In genomic region chr11:18734904-18735664, GRCm38 (mm10) we compare ENCODE assay signal across 28 mouse cellular contexts.
"Had no signal": no experiment of that assay in that cellular context is flagged by ENCODE, and none has a peak within 500 bp of the region (broad histone marks: within the 10 kb centered on the region; RNA-seq: fewer than 3 reads in every experiment).

No protein-coding gene starts in this region.

- H3K4me2 ChIP-seq: embryonic facial prominence, embryonic 12.5 days; embryonic facial prominence, embryonic 13.5 days; embryonic facial prominence, embryonic 15.5 days; forebrain, embryonic 12.5 days; forebrain, embryonic 13.5 days; forebrain, embryonic 15.5 days had no signal

- H3K9me3 ChIP-seq: embryonic facial prominence, embryonic 10.5 days; embryonic facial prominence, embryonic 12.5 days; embryonic facial prominence, embryonic 13.5 days; embryonic facial prominence, embryonic 15.5 days; forebrain, embryonic 10.5 days; forebrain, embryonic 12.5 days; forebrain, embryonic 13.5 days; forebrain, embryonic 15.5 days had no signal

- ATAC-seq: forebrain, embryonic 13.5 days; forebrain, embryonic 14.5 days; forebrain, embryonic 15.5 days; forebrain, embryonic 16.5 days; forebrain, postnatal 0 days had no signal

- H3K27ac ChIP-seq: embryonic facial prominence, embryonic 10.5 days; embryonic facial prominence, embryonic 12.5 days; embryonic facial prominence, embryonic 13.5 days; embryonic facial prominence, embryonic 15.5 days; forebrain, embryonic 10.5 days; forebrain, embryonic 12.5 days; forebrain, embryonic 13.5 days; forebrain, embryonic 15.5 days; gastrocnemius, adult 2 months; heart, adult 2 months had no signal

- H3K27me3 ChIP-seq: embryonic facial prominence, embryonic 12.5 days; embryonic facial prominence, embryonic 13.5 days; embryonic facial prominence, embryonic 15.5 days; forebrain, embryonic 12.5 days; forebrain, embryonic 13.5 days; forebrain, embryonic 15.5 days had no signal

- H3K9ac ChIP-seq: embryonic facial prominence, embryonic 12.5 days; embryonic facial prominence, embryonic 13.5 days; embryonic facial prominence, embryonic 15.5 days; forebrain, embryonic 12.5 days; forebrain, embryonic 13.5 days; forebrain, embryonic 15.5 days; forebrain, postnatal 0 days had no signal

- H3K4me1 ChIP-seq: embryonic facial prominence, embryonic 10.5 days; embryonic facial prominence, embryonic 12.5 days; embryonic facial prominence, embryonic 13.5 days; embryonic facial prominence, embryonic 15.5 days; forebrain, embryonic 10.5 days; forebrain, embryonic 12.5 days; forebrain, embryonic 13.5 days; forebrain, embryonic 15.5 days had no signal

- H3K36me3 ChIP-seq: embryonic facial prominence, embryonic 10.5 days; embryonic facial prominence, embryonic 12.5 days; embryonic facial prominence, embryonic 13.5 days; embryonic facial prominence, embryonic 15.5 days; forebrain, embryonic 10.5 days; forebrain, embryonic 12.5 days; forebrain, embryonic 15.5 days had no signal

- DNase-seq: cerebellum, adult 18-20 months; cerebellum, adult 2 months; cerebellum, adult 8-10 months; cerebellum, adult 9-10 months; cerebellum, adult 9-11 months; cerebellum, postnatal 10 days; cerebellum, postnatal 14 days; cerebellum, postnatal 25 days; cerebellum, postnatal 36 days; embryo, embryonic 11 days; forebrain, postnatal 0 days; gastrocnemius, adult 2 months; gastrocnemius, postnatal 10 days; gastrocnemius, postnatal 14 days; gastrocnemius, postnatal 25 days; gastrocnemius, postnatal 36 days; heart, adult 2 months had no signal

- H3K4me3 ChIP-seq: embryonic facial prominence, embryonic 10.5 days; embryonic facial prominence, embryonic 12.5 days; embryonic facial prominence, embryonic 13.5 days; embryonic facial prominence, embryonic 15.5 days; erythroblast, embryonic 14.5 days; forebrain, embryonic 10.5 days; forebrain, embryonic 12.5 days; forebrain, embryonic 13.5 days; forebrain, embryonic 15.5 days; gastrocnemius, adult 2 months; heart, adult 2 months had no signal
